In genomic region chr13:17581684-17582083, GRCm38 (mm10) we compare ENCODE assay signal across 8 mouse cellular contexts.
DNase-seq lines count a peak whose midpoint lies in the region; ATAC-seq lines count a peak whose summit lies in the region.

No protein-coding gene starts in this region.

- no peak overlapping the region for H3K27ac ChIP-seq in heart, embryonic 10.5 days
- no peak overlapping the region for H3K27ac ChIP-seq in hindbrain, embryonic 14.5 days
- no peak overlapping the region for H3K27ac ChIP-seq in kidney, embryonic 14.5 days (ENCODE audit: low read depth, low read length)

- H3K9ac ChIP-seq in hindbrain, embryonic 14.5 days = no peak overlapping the region
- H3K9ac ChIP-seq in kidney, embryonic 14.5 days (ENCODE audit: low read depth, low read length) = no peak overlapping the region

- H3K4me1 ChIP-seq in heart, embryonic 10.5 days = no peaks in the 10 kb centered on the region
- no peaks in the 10 kb centered on the region for H3K4me1 ChIP-seq in hindbrain, embryonic 14.5 days (replicated peaks; ENCODE audit: control insufficient read depth, insufficient read depth, low read length)
- H3K4me1 ChIP-seq in kidney, embryonic 14.5 days (ENCODE audit: control insufficient read depth, insufficient read depth, low read length) = no peaks in the 10 kb centered on the region

- H3K9me3 ChIP-seq in heart, embryonic 10.5 days = no peaks in the 10 kb centered on the region
- no peaks in the 10 kb centered on the region for H3K9me3 ChIP-seq in hindbrain, embryonic 14.5 days (ENCODE audit: control insufficient read depth, low read length)
- no peaks in the 10 kb centered on the region for H3K9me3 ChIP-seq in kidney, embryonic 14.5 days (ENCODE audit: control insufficient read depth, low read length)

- H3K4me2 ChIP-seq in hindbrain, embryonic 14.5 days (replicated peaks) = no peak overlapping the region
- no peak overlapping the region for H3K4me2 ChIP-seq in kidney, embryonic 14.5 days (replicated peaks; ENCODE audit: low read depth, low read length)

- DNase-seq in heart, postnatal 4 days = peak; percentile 21
- no peak for DNase-seq in heart, embryonic 10.5 days (ENCODE audit: low spot score)
- DNase-seq in testis, postnatal 10 days (ENCODE audit: low spot score) = peak; percentile 46
- DNase-seq in testis, postnatal 14 days (ENCODE audit: low spot score) = no peak
- peak; percentile 30 for DNase-seq in hindbrain, embryonic 14.5 days (ENCODE audit: low spot score)
- peak; percentile 51 to 61 for DNase-seq in right cerebral cortex, postnatal 10 days (ENCODE audit: low spot score in 2 of 2)
- DNase-seq in urinary bladder, postnatal 10 days (ENCODE audit: low spot score) = no peak

- 14% methylated on average over 2 of the region's 2 CpGs for WGBS in heart, embryonic 10.5 days
- WGBS in hindbrain, embryonic 14.5 days = 17% methylated on average over 2 of the region's 2 CpGs
- WGBS in kidney, embryonic 14.5 days = 19% methylated on average over 2 of the region's 2 CpGs

- H3K4me3 ChIP-seq in heart, embryonic 10.5 days = no peak overlapping the region
- no peak overlapping the region for H3K4me3 ChIP-seq in hindbrain, embryonic 14.5 days (replicated peaks; ENCODE audit: low read length)
- no peak overlapping the region for H3K4me3 ChIP-seq in kidney, embryonic 14.5 days (ENCODE audit: low read length)

- H3K27me3 ChIP-seq in heart, embryonic 10.5 days (ENCODE audit: insufficient read depth, poor library complexity, severe bottlenecking) = no peaks in the 10 kb centered on the region
- H3K27me3 ChIP-seq in hindbrain, embryonic 14.5 days (ENCODE audit: control insufficient read depth, insufficient read depth, low read length) = no peaks in the 10 kb centered on the region
- no peaks in the 10 kb centered on the region for H3K27me3 ChIP-seq in kidney, embryonic 14.5 days (ENCODE audit: control insufficient read depth, insufficient read depth, low read length)

- H3K36me3 ChIP-seq in heart, embryonic 10.5 days = no peaks in the 10 kb centered on the region
- H3K36me3 ChIP-seq in hindbrain, embryonic 14.5 days (replicated peaks; ENCODE audit: control insufficient read depth, insufficient read depth) = no peaks in the 10 kb centered on the region
- no peaks in the 10 kb centered on the region for H3K36me3 ChIP-seq in kidney, embryonic 14.5 days (ENCODE audit: control insufficient read depth, insufficient read depth, low read length)

- ATAC-seq in hindbrain, embryonic 14.5 days (ENCODE audit: low FRiP score) = peak; percentile 66; the same call in 1 of the 2 replicates
- no peak for ATAC-seq in kidney, embryonic 14.5 days (ENCODE audit: low FRiP score, low TSS enrichment)

Comparison
In these comparisons a context has a peak if more than half of its experiments do, and no peak if none do; other contexts are left out.
1. DNase-seq: peak in heart, postnatal 4 days (single experiment), testis, postnatal 10 days (single experiment), hindbrain, embryonic 14.5 days (single experiment) and right cerebral cortex, postnatal 10 days (2 of 2); none in heart, embryonic 10.5 days (single experiment), testis, postnatal 14 days (single experiment) and urinary bladder, postnatal 10 days (single experiment).